Mouse (Mus musculus) CH12.LX (cell line): ENCODE measurements around the gene Atf1.

ENCODE experiments used
- CTCF ChIP-seq, 2 experiments: IDR thresholded peaks in 1 of 2; conservative IDR thresholded peaks in 1 of 2; 2 replicates each; pipeline ENCODE4 v1.5.1; 2011 to 2012; ENCODE audit warnings: low read depth in 2 of 2, low read length in 2 of 2, improper control_type of control experiment in 1 of 2, inconsistent platforms in 1 of 2, mild to moderate bottlenecking in 1 of 2, moderate library complexity in 1 of 2
- ELF1 ChIP-seq: IDR thresholded peaks from 2 replicates; pipeline ENCODE4 v1.6.1; 2014; ENCODE audit warnings: low read depth, mild to moderate bottlenecking, inconsistent platforms, low read length, improper control_type of control experiment
- MXI1 ChIP-seq: IDR thresholded peaks from 2 replicates; pipeline ENCODE4 v1.6.1; 2011; ENCODE audit warnings: mild to moderate bottlenecking, low read depth, low read length, improper control_type of control experiment
- MYC ChIP-seq: IDR thresholded peaks from 2 replicates; pipeline ENCODE4 v1.6.1; 2011; ENCODE audit warnings: low read depth, mild to moderate bottlenecking, improper control_type of control experiment, low read length
- PAX5 ChIP-seq: IDR thresholded peaks from 2 replicates; pipeline ENCODE4 v1.6.1; 2012; ENCODE audit warnings: low read length, inconsistent platforms, mixed read lengths
- POLR2A ChIP-seq: IDR thresholded peaks from 2 replicates; pipeline ENCODE4 v1.6.1; 2011; ENCODE audit warnings: low read depth, mild to moderate bottlenecking, improper control_type of control experiment, low read length
- TCF12 ChIP-seq: IDR thresholded peaks from 2 replicates; pipeline ENCODE4 v1.6.1; 2014; ENCODE audit warnings: low read depth, mild to moderate bottlenecking, inconsistent platforms, low read length, improper control_type of control experiment

DNA sequence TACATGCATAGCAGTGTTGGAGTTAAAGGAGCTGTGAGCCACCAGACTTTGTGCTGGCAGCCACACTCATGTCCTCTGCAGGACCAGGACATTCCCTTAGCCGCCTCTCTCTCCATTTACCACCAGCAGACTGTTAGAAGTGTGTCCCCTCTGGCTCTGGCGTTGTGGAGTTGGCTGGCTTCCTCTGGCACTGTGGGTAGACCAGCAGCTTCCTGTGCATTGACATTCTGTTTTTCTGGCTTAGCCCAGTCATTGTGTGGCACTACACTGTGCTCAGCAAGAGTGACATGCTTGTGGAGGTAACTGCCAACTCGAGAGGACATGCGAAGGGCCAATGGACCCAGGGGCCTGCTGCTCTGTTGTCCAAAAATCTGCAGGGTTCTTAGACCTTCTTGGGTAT, 47.4 kb upstream of the Atf1 start:
- TF ChIP-seq MYC (no peak), CTCF (conservative IDR thresholded peaks at IDR 0.05 in 1 of 2, IDR thresholded peaks at IDR 0.05 in 1 of 2; ENCODE audit: low read depth in 2 of 2, low read length in 2 of 2) (no peak), TCF12 (no peak), POLR2A (no peak), PAX5 (no peak), ELF1 (no peak), MXI1 (no peak)
